Mouse (Mus musculus) MN1 (cell line): ENCODE data around the gene Pax6.

Source experiments
- DNase-seq: peaks from one replicate; pipeline ENCODE4 v3.0.0-alpha.2; 2016; ENCODE audit warnings: low spot score

Pax6 gene

DNA sequence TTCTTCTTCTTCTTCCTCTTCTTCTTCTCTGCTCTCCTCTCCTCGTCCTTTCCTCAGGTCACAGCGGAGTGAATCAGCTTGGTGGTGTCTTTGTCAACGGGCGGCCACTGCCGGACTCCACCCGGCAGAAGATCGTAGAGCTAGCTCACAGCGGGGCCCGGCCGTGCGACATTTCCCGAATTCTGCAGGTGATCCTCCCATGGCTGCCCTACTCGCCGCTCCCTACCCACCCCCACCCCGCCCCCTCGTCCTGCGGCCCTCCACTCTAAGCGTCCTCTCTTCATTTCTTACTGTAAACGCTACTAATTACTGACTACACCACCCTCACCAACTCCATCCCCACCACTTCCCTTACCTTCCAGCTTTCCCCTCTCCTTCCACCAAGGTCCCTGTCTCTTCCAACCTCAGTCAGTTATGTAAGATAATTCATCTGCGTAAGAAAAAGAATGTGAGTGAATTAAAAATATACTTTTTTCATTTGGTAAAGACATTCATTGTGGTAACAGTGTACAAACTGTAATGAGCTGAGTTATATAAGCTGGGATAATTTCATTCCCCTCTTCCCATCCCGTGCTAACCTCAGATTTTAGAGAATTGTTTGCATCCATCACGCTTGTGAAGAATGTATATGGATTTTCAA, 15.2 kb downstream of the Pax6 start:
- DNase-seq = no peak

DNA sequence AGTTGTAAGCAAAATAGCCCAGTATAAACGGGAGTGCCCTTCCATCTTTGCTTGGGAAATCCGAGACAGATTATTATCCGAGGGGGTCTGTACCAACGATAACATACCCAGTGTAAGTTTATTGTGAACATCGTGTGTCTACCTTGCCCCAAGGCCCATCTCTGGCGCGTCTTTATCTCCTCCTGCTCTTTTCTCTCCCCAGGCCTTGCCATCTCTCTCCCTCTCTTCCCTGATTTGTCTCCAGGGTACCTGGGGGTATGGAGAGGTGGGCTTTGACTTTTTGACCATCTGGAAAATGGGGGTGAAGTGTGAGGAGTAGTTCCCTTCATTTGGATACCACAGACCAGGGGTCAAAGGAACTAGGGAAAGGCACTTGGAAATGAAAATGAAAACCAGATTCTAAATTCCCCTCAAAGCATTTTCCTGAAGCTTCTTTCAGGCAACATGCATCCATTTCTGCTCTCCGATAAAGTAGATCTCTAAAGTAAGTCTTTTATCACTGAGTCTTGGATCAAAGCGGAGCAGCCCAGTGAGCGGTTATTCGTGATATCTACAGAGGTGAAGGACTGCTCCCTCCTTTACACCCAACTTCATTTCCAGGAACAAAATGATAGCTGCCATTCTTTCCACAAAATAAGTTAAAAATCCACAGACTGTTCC, 16.4 kb downstream of the Pax6 start:
- DNase-seq = no peak

DNA sequence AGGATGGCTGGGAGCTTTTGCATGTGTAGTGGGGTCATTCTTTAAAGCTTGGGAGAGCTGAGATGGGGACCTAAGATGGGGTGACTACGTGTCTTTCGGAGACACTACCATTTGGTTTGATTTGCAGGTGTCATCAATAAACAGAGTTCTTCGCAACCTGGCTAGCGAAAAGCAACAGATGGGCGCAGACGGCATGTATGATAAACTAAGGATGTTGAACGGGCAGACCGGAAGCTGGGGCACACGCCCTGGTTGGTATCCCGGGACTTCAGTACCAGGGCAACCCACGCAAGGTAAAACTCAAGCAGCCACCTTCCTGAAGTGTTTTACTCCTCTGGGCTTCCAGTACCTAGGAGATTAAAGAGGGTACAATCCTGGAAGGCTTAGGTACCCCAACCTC, 17.0 kb downstream of the Pax6 start:
- DNase-seq = no peak

DNA sequence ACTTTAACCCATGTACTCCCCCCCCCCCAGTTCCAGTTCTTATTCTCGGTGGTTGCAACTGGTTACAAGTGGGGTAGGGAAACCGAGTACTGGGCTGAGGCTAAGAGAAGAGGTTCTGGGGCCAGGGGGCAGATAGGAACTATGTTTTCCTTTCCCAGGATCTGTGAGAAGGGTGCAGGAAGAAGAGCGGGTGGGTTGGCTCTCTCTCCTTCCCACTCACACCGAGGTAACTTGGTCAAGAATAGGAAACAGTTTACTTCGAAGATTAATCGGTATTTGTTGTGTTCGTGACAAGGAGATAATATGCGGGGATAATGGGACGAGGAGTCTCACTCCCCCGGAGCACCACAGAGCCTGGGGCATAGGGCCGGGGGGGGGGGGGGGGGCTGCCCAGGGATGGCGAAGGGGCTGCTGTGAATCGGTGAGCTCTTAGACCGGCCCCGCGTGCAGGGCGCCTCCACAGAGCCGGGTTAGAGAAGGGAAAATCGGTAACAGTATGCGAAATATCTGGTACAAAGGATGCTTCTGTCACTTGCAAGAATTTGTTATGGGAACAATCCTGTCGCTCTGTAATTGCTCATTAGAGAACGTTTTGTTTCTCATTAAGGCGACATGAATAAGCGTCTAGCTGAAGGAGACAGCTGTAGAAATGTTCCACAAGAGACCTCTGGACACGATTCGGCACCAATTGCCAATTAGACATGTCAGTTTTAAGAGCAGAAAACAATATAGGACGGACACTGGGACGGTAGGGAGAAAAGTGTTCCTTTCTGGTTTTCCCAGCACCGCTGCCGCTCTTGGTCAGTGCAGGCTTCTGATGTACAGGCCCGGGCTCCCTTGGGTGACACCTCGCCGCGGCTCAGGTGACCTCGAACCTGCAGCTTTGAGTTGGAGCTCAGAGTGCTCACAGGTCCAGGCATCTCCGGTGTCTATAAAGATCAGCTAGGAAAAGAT, 17.9 kb downstream of the Pax6 start:
- DNase-seq = no peak

DNA sequence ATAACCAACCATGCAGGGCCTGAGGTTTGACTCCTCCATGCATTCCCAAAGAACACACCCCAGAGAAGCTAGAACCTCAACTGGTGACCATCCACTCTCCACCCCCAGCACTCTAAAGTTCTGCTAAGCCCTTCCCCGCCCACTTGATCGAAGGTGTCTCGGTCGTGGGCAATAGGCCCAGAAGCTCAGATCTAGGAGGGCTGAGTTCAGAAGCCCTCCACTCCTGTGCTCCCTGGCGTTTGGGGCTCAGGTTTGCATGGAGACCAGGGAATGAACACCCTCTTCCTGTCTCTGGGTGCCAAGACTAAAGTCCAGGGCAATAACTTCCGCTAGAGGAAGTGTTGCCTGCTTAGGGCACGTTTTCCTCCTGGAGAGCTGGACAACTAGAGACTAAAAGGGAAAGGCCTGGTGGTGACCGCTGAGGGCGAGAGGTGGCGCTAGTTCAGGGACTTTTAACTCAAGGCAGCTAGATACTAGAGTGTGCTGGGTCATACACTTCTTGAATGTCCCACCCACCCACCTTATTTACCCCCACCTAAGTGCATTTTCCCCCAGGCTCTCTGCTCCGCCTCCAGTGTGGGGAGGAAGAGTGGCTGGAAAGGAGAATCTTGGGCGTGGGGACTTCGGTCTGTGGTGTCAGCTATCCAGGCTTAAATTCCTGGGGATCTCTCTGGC, 18.8 kb downstream of the Pax6 start:
- DNase-seq = no peak

DNA sequence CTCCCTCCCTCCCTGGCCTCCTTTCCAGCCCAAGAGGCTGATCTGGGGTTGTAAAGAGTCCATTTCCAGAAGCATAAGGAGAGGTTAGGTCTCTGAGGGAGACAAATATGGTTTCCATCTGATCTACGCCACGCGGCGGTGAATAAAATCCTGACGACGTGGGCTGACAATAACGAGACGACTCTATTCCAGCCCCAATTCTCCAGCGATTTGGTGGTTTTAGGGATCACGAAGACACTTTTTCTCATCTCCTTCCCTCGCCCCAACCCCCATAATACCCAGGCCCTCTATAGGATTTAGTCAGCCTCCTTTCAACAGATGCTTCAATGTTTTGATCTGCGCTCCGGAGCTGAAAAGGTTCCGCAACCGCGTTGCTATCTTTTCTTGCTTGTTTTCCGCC, 19.3 kb downstream of the Pax6 start:
- no peak for DNase-seq

DNA sequence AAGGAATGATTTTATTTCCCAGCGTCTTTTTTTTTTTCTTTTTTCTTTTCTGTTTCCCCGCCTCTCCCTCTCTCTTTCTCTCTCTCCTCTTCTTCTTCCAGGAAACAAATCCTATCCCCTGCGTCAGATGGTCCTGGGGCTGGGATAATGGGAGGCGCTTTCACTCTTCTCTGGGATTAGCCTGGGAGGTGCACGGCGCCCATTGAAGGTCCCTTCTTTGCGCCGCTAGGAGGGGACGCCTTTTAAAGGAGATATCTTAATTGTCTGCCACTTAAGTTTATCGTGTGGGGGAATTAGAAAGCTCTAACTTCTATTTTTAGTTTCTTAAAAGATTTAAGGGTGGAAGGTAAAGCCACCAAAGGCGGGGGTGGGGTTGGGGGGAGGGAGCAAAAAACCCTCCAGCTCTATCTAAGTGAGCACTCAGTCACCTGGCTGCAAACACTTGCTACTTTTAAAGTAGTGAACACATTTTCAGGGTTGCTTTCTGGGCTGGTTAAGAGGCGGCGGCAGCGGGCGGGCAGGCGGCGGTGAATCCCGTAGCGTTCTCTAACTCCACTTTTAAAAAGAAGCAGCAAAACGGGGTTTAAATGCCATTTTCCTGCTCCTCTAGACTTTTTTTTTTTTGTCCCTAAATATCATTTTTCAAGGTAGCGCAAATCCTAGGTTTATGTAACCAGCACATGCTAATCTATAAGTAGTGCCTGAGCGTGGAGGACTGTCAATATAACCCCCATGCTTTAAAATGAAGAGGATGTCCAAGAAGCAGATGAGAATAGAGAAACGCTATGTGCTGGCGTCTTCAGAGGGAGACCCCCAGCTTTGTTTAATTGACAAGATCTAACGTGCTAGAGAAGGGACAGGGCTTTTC, 20.0 kb downstream of the Pax6 start:
- no peak for DNase-seq

DNA sequence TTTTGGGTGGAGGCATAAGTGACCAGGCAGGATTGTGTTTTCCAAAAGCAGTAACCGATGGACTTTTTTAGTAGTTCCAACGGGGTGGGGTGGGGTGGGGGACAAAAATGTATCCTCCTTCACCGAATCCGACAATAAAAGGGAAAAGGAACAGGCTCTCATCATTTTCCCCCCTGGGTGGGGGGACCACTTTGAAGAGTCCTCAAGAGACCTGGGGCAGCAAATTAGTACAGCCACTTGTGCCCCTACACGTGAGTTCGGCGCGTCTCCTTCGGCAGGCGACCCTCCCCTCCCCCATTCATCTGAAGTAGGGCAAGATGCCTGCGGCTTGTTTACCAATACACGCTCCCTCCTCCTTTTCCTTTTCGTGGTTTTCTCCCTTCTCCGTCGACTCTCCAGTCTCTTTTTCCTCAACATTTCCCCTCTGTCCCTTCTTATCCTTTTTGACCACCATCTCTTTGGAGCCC, 20.6 kb downstream of the Pax6 start:
- DNase-seq = no peak

DNA sequence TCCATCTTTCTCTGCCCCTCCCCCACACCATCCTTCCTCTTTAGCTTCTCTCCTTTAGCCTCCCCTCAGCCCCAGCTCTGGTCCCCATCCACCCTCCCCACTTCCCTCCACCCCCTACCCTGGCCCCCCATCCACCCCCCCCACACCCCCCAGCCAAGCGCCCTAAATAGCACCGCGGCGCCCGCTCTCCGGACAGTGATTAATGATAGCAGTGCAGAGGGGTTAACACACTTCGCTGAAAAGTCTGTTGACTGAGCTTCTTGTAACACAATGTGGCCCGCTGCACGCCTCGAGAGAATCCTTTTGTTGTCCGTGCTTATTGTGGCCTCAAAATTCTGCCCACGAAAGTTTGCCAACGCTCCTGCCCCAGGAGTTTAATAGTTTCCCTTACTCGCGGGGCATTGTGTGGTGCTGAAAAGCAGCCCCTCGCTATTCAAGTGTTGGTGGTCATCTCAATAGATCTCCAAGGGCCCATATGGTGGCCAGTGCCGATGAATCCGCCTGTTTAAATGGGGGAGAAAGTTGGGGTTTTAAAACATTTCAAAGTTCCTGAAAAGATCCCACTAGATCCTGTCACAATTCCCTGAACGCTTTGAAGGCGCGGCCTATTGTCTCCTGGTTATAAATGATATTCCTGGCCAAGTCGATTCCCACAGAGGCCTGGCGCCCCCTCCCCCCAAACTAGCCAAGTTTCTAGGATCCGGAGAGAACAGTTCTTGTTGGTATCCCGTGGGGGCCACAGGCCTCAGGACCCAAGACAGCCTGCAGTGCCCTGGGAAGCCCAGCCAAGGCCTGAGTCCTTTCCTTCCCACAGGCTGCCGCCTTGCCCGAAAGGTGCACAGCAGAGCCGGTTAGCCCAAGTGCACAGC, 21.3 kb downstream of the Pax6 start:
- DNase-seq = no peak

DNA sequence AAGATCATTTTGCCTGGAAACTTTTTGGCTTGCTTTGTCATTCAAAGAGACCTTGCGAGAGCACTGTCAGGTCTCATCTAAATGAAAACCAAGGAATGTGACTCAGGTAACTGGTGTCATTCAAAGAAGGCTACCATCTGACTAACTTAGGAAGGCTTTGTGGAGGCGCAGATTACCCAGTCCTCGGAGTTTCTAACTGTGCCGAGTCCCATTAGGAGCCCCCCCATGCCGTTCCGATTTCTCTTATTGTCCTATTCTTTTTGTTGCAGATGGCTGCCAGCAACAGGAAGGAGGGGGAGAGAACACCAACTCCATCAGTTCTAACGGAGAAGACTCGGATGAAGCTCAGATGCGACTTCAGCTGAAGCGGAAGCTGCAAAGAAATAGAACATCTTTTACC, 22.6 kb downstream of the Pax6 start:
- DNase-seq = no peak

DNA sequence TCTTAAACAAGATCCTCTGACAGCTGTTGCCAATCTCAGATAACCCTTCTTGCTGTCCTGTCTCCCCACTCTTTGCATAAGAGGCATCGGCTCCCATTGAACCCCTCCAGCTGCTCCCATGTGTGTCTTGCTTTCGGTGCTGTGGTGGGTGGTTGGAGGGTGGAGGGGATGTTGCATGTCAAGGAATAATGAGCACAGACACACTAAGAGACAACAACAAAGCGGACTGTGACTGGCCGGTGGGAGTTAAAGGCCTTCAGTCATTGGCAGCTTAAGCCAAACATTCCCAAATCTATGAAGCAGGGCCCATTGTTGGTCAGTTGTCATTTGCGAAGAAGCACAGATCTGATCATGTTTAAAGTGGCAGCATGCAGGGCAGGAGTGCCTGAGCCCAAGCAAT, 29.0 kb downstream of the Pax6 start:
- no peak for DNase-seq

DNA sequence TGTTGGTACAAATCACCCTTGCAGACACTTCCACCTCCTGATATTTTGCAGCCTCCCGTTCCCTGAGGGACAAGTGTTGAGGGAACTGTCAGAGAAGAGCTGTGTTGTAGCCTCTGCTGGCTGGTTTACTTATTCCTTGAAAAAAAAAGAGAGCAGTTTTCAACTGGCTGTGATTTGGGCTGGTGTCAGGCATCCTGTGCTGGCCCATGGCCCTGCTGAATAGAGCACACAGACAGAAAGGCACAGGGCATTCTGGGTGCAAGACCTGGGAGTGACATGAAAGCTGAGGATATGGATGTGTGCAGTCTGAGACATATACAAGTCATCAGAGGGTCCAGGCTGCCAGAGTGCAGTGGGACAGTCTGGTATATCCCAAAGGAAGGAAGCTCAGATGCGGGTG, 29.9 kb downstream of the Pax6 start:
- DNase-seq = no peak

DNA sequence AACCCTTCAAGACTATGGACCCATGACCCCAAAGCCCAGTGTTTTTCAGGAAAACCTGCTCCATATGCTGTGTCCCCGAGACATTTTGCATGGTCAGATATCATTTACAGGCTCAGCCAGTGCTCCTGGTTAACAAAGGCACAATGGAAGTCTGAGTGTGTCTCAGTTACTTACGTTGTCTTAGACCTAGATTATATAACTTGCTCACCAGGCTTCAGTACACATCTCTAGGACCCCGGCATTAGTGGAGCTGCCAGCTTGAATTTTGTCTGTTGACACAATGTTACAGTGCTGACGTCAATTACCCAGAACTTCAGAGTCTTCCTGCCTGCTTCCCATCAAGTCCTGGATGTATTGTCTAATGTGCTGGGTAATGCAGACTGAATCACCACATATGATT, 33.1 kb downstream of the Pax6 start:
- DNase-seq = no peak

DNA sequence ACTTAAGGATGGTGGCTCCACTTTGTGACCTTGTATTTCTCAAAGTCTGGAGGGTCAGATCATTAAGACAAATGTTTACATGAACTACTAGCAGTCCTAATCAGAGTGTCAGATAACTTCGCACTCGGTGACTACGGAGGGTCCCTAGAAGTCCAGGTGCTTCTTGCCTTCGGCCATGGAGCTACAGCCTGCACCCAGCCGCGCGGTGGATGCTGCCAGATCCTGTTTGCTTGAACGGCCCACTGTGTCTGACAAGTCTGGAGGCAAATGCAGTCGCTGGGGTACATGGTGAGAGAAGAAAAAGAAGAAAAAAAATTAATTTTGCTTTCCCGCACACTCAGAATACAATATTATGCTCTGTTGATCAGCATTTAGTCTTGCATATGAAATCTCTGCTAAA, 33.9 kb downstream of the Pax6 start:
- no peak for DNase-seq

DNA sequence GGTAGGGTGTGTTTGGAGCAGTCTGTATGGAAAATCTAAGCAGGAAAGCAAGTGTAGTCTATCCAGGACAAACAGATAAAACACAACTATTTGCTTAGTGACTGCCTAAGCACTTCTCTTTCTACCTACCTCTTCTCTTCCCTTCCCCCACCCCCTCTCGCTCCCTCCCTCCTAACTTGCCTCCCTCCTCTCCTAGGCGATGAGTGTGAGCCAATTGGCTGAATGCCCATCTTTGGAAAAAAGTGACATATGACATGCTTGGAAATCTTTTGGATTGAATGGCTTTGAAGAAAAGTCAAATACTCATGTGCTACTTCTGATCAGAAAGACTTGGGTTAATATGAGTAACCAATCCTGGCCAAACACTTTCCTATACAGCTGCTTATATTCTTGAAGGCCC, 36.6 kb downstream of the Pax6 start:
- DNase-seq = peak; percentile 9

DNA sequence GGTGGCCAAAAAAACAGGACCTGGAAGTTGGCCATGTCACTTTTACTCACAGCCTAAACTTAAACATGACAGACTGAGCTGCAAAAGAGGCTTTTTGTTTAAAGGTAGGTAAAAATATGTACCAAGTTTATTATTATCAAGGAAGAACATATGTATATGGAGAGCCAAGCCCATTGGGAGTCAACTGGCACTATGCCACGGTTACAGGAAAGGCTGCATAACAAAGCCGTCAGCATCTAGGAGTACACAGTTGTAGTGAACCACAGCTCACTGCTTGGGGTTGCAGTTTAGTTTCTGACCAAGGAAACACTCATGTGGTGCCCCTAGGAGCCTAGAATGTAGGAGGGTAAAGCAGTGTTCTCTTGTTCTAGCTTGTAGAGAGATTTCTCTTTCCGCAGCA, 40.4 kb downstream of the Pax6 start:
- DNase-seq = no peak

DNA sequence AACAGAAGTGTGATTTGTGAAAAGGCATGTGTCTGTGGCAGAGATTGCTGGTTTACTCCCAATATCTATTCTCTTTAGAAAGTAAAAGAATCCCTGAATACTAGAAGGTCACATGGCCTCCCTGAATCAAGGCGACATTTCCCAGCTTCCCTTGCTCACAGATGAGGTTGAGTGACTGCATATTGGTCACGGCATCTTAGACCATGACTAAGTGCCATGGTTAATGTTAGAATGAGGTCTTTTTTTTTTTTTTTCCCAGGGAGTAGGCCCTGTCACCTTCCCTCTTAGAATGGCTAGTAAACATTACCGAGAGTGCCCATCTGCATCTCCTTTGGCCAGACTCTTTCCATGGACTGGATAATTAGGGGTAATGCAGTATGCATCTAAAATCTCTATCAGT, 41.8 kb downstream of the Pax6 start:
- no peak for DNase-seq

DNA sequence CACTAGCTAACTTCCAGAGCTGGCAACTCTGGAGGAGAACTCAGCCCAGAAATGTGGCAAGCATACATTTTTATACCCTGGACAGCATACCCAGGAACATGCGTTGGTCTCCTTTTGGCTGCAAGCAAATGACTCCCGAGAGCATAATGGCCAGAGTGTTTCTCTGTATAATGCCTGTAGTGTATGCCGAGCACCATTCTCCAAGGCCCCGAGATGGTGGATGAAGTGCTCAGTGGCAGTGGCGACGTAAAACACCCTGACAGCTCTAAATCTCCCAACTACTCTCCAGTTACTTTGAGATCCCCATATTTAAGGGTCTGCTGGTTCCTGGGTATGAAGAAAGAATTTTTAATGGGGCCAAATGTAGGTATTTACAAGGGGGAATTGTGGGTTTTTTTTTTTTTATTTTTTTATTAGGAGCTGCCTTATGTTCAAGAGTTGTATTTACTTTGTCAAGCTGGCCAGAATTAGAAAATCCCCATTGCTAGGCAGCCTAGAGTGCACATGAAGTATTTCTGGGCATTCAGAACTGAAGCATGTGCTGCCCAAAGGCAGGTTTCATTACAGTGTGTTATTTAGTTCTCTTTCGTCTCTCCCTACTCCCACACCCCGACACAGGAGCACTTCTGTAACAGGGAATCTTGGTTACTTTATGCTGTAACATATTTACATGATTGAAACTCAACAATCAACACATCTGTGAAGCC, 46.9 kb downstream of the Pax6 start:
- DNase-seq = no peak

DNA sequence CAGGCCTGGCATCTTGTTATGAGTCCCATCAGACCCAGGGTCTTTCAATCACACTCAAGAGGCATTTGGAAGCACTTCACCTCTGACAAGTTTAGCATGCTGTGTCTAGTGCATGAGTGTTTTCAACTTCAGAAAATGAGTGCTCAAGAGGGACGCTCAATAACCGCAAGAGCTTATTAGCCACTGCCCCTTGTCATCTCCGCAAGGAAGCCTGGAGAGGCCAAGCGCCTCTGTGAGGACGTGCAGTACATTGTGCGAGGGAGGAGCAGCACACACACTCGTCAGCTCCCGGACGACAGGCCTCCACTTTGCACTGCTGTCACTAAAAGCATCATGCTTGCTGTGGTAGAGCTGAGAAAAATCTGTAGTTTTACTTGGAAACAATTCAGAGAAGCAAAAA, 58.0 kb downstream of the Pax6 start:
- no peak for DNase-seq

DNA sequence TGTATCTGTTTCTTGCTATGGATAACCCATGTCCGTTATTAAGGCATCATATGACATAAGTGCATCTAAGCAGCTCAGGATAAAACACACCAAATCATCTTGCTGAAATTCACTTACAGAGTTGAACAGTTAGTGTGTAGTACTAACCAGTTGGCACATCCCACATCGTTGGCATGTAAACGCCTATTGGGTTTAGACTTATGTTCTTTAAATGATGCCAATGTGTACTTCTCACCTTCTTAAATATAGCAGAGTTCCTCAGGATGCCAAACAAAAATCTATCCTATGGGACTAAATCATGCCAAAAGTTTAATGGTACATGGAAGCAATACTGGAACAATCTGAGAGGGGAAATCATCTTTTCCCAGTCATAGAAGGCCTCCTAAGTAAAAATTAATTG, 62.0 kb downstream of the Pax6 start:
- no peak for DNase-seq
